Mouse (Mus musculus): Measurements from ENCODE around the gene Olfr10. TPM values are rescaled to one million over a fixed set of nuclear protein-coding genes. Genes with fewer than 3 reads are reported as not detected.

Olfr10 gene
- not detected in 2 replicates for polyA plus RNA-seq (2012)

DNA sequence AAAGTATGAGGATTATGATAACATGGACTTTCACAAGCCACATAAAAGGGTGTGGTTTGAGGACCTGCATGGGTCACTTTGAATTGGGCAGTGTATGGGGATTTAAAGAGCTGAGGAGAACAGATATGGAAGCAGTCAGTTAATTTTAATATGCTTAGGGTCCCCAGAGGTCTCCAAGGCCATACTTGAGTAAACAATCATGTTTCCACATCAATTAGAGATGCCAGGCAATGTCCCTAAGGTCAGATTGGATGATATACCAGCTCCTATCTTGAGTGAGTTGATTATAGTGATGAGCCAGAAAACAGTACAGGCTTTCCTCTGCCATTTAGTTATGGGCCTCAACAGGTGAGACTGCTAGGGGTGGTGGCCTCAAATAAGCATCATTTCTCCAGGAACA is at the start of gene Olfr10:
Gene Olfr10, plus strand, starts transcription at position 301 of the 400 bp plus-strand sequence.
- TF ChIP-seq GATA1 (IDR thresholded peaks at IDR 0.05; ENCODE audit: low read length): no peak

DNA sequence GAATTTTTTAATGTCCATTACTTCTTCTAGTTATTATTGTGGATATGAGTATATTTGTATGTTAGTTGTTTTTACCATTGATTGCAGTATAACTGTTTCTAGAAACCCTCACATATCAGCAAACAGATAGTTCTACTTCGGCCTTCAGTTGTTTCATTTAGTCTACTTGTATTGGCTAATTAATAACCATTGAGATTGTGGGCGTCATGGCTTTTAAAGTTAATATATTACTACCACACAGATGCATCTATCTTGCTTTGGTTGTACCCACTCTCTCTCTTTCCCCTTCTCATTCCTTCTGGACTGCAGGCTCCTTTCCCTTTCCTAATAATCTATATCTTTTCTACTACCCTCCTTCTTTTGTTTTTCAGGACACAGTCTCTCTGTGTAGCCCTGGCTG is 45.2 kb upstream of the Olfr10 start:
- TF ChIP-seq GATA1 (IDR thresholded peaks at IDR 0.05; ENCODE audit: low read length): no peak

DNA sequence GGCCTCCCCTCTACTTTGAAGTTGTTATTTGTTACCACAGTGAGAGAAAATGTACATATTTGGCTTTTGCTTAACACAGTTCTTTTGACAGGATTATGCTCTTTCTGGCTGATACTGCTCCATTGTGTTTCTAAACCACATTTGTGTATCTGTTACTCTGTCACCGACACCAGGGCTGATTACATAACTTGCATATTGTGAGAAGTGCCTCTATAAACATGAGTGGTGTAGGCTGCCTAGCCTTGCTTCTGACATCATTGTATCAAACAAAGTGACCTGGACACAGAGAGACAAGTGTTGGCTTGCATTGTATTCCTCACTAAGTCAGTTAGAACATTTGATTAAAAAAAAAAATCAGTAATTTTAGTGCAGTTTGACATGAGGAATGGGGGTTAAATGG is 44.7 kb upstream of the Olfr10 start:
- no peak for TF ChIP-seq GATA1 (IDR thresholded peaks at IDR 0.05; ENCODE audit: low read length)

GRCm38 (mm10) chr11:49260598-49261312 is 43.8 kb upstream of the Olfr10 start:
- no peak for TF ChIP-seq GATA1 (IDR thresholded peaks at IDR 0.05; ENCODE audit: low read length)

GRCm38 (mm10) chr11:49261313-49261855 is 43.2 kb upstream of the Olfr10 start:
- no peak for TF ChIP-seq GATA1 (IDR thresholded peaks at IDR 0.05; ENCODE audit: low read length)

- TF ChIP-seq GATA1 (IDR thresholded peaks at IDR 0.05; ENCODE audit: low read length): no peak
These were observed 42.3 kb upstream of the Olfr10 start for GRCm38 (mm10) chr11:49262286-49262685.

- no peak for TF ChIP-seq GATA1 (IDR thresholded peaks at IDR 0.05; ENCODE audit: low read length)
These were observed 41.4 kb upstream of the Olfr10 start for GRCm38 (mm10) chr11:49263149-49263548.

- TF ChIP-seq GATA1 (IDR thresholded peaks at IDR 0.05; ENCODE audit: low read length): no peak
These were observed 40.5 kb upstream of the Olfr10 start for GRCm38 (mm10) chr11:49264081-49264480.

DNA sequence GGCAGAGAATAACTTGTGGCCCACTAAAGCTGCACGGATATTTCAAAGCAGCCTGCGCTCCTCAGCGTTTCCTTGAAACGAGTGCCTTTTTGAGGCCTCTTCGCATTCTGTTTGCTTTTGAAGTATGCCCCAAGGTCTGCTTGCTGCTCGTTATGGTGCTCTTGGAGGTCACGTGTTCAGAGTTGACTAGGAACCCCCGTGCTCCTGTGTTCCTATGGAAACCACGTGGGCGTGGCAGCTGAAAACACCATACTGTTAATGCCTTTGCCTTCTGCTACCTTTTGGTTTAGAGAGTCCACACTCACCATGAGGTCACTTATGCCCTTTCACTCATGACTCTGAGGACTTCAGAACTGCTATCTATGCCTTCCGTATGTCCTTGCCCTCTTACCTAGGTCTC is 39.9 kb upstream of the Olfr10 start:
- TF ChIP-seq GATA1 (IDR thresholded peaks at IDR 0.05; ENCODE audit: low read length): no peak

- TF ChIP-seq GATA1 (IDR thresholded peaks at IDR 0.05; ENCODE audit: low read length): no peak
These were observed 39.4 kb upstream of the Olfr10 start for GRCm38 (mm10) chr11:49265101-49265500.

DNA sequence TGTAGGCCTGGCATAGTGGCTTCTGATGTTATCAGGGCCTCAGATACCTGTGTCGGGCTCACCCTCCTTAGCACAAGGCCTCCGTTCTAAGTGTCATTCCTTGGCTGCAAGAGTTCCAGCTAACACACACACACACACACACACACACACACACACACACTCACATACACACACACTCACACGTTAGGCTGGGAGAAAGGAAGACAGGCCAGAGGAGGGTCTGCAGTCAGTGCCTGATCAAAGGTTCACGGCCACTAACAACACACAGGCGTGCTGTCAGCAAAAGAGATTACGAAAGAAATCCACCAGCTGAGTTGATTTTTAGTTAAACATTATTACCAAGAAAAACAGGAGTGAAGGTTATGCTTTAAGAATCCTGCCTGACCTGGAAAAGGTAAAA is 37.9 kb upstream of the Olfr10 start:
- TF ChIP-seq GATA1 (IDR thresholded peaks at IDR 0.05; ENCODE audit: low read length): no peak

- TF ChIP-seq GATA1 (IDR thresholded peaks at IDR 0.05; ENCODE audit: low read length): no peak
These were observed 37.2 kb upstream of the Olfr10 start for GRCm38 (mm10) chr11:49267316-49267715.

- TF ChIP-seq GATA1 (IDR thresholded peaks at IDR 0.05; ENCODE audit: low read length): no peak
These were observed 36.5 kb upstream of the Olfr10 start for GRCm38 (mm10) chr11:49267970-49268579.

- no peak for TF ChIP-seq GATA1 (IDR thresholded peaks at IDR 0.05; ENCODE audit: low read length)
These were observed 34.8 kb upstream of the Olfr10 start for GRCm38 (mm10) chr11:49269761-49270160.

- no peak for TF ChIP-seq GATA1 (IDR thresholded peaks at IDR 0.05; ENCODE audit: low read length)
These were observed 34.2 kb upstream of the Olfr10 start for GRCm38 (mm10) chr11:49270368-49270767.

- no peak for TF ChIP-seq GATA1 (IDR thresholded peaks at IDR 0.05; ENCODE audit: low read length)
These were observed 33.2 kb upstream of the Olfr10 start for GRCm38 (mm10) chr11:49271334-49271733.
